Mouse (Mus musculus) forebrain, embryonic 10.5 days (tissue): ENCODE data around the gene Gabra6. TPM values are rescaled to one million over a fixed set of nuclear protein-coding genes. Genes with fewer than 3 reads are reported as not detected.

ENCODE experiments used
- DNase-seq: peaks from one replicate; pipeline ENCODE4 v3.0.0-alpha.2; 2017; ENCODE audit warnings: low spot score; ENCODE audit errors: extremely low spot score
- H3K27ac ChIP-seq: fragments of 300-500 bp; sonication (generic); 2 replicates; pipeline ENCODE4 v1.5.1; 2016; ENCODE audit warnings: mild to moderate bottlenecking
- H3K27me3 ChIP-seq: fragments of 300-500 bp; sonication (generic); 2 replicates; pipeline ENCODE4 v1.6.1; 2016; ENCODE audit warnings: mild to moderate bottlenecking; ENCODE audit not compliant: poor library complexity, severe bottlenecking
- H3K36me3 ChIP-seq: fragments of 300-500 bp; sonication (generic); replicated peaks from 2 replicates; pipeline ENCODE4 v1.6.1; 2016; ENCODE audit warnings: mild to moderate bottlenecking, moderate library complexity
- H3K4me1 ChIP-seq: fragments of 300-500 bp; sonication (generic); 2 replicates; pipeline ENCODE4 v1.6.1; 2016
- H3K4me3 ChIP-seq: fragments of 300-500 bp; sonication (generic); 2 replicates; pipeline ENCODE4 v1.5.1; 2016; ENCODE audit warnings: mild to moderate bottlenecking, moderate library complexity
- H3K9me3 ChIP-seq: fragments of 300-500 bp; sonication (generic); 2 replicates; pipeline ENCODE4 v1.6.1; 2016; ENCODE audit warnings: mild to moderate bottlenecking, moderate library complexity
- WGBS: fragments of 180-500 bp; shearing (Covaris S2); methylation state at CpG from one replicate; pipeline ENCODE4 v1.1.7; 2016; 5-methylcytosine and 5-hydroxymethylcytosine counted together
- polyA plus RNA-seq: library from polyadenylated mRNA; unstranded; fragments of >200 nt; fragmentation: Nextera tagmentation; extraction: Ambion mirVana; gene quantifications from 2 replicates; pipeline ENCODE4 v1.2.1, GENCODE M21; 2016

Gene Gabra6
- polyA plus RNA-seq = not detected in 2 replicates

DNA sequence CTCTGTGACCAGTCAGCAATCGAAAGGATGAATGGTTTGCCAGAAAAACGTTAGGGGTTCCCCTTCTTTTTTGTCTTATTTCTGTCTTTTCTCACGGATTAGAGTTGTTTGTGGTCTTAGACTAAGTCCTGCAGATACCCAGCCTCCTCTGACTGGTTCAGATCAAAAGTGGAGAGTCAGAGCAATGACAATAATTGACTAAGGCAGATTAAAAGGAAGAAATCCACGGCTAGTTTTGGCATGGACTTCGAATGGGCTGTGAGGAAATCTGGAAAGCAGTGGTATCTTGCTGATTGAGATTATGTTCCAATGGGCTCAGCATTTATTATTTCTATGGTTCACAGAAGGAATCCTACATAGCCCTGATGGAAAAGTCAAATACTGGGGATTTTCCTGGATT, at the start of gene Gabra6:
Gene Gabra6 (minus strand): TSS at position 191 of the 400 bp plus-strand sequence.
- Histone ChIP-seq H3K36me3 (no peaks in the 10 kb centered on the region), H3K9me3 (no peaks in the 10 kb centered on the region), H3K4me1 (no peaks in the 10 kb centered on the region), H3K4me3 (no peak within 1 kb of the TSS), H3K27ac (no peak within 1 kb of the TSS), H3K27me3 (no peaks in the 10 kb centered on the region)
- no peak for DNase-seq
- WGBS = 72% methylated on average over 5 of the region's 5 CpGs

DNA sequence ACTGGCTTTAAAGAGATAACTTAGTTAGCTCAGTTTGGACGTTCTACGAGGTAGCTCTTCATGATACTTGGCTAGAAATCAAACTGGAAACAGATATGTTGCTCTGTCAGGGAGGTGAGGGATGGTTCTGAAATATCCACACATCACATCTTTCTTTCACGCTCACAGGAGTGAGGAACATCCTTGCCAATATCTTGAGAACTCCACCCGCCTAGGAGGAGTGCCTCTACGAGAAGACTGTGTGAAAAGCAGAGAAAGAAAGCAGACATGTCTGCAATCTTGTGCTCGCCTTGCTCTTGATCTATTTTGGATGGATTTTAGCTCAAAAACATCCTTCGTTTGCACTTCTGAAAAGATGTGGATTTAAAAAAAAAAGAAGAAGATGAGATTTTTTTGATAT, 44.7 kb upstream of the Gabra6 start:
- 87% methylated on average over 7 of the region's 7 CpGs for whole genome bisulfite sequencing
- no peak for DNase-seq
- Histone ChIP-seq H3K27me3 (no peaks in the 10 kb centered on the region), H3K4me3 (no peak overlapping the region), H3K4me1 (no peaks in the 10 kb centered on the region), H3K27ac (no peak overlapping the region), H3K9me3 (no peaks in the 10 kb centered on the region), H3K36me3 (no peaks in the 10 kb centered on the region)

DNA sequence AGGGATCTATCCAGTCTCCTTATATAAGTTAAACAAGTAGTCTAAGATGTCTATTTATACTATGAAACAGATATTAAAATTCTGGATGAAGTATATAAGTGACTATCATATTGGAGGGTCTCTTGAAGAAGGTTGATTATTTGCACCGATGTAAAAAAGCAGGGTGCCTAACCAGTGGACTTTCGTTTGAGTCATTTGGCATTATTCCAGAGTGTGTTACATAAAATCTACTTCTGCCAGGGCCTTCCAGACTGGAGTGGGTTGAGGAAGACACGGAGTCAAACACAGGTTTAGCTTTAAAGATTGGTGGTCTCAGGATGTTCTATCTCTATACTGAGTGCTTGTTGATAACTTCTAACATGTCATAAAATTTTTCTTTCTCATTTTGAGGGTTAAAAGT, 11.2 kb upstream of the Gabra6 start:
- H3K9me3 ChIP-seq = no peaks in the 10 kb centered on the region
- H3K36me3 ChIP-seq = no peaks in the 10 kb centered on the region
- H3K27ac ChIP-seq = no peak overlapping the region
- no peak for DNase-seq
- H3K4me3 ChIP-seq = no peak overlapping the region
- WGBS = 90% methylated on average over 3 of the region's 3 CpGs
- no peaks in the 10 kb centered on the region for H3K27me3 ChIP-seq
- no peaks in the 10 kb centered on the region for H3K4me1 ChIP-seq

DNA sequence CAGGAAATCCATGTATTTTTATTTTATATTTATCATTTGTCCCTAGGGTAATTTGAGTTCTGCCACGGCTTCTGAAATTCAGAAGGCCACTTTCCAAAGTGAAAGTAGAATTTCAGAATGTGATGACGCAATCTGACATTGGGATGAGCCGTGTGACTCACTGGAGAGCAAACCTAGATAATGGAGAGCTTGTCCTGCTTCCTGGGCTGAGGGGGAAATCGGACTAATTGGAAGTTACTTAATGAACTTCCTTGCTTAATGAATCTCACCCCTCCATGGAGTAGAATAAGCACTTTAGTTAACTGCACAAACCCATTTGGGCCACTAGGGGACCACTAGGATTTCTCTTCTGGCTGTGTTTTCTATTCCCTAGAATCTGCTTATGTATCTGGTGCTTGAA, 5.4 kb upstream of the Gabra6 start:
- no peak overlapping the region for H3K4me3 ChIP-seq
- no peak overlapping the region for H3K27ac ChIP-seq
- H3K9me3 ChIP-seq = no peaks in the 10 kb centered on the region
- H3K27me3 ChIP-seq = no peaks in the 10 kb centered on the region
- H3K4me1 ChIP-seq = no peaks in the 10 kb centered on the region
- WGBS = 83% methylated on average over 4 of the region's 4 CpGs
- no peak for DNase-seq
- H3K36me3 ChIP-seq = no peaks in the 10 kb centered on the region

DNA sequence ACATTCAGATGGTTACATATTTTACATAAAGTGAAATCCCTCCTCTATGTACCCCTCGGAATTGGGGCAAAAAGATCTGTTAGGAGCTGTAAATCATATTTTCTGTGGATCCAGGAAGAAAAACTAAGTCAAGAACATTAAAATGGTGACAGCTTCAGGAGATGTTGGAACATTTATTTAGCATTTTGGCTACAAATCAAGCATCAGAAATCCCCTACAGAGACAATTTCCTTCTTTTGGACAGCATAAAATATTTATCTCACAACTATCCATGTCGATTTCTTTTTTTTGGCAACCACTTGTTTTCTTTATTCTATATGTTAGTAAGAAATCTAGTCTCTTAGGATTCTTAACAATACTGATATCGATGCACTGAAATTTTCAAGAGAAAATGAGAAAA, 688 bp upstream of the Gabra6 start:
- H3K27me3 ChIP-seq = no peaks in the 10 kb centered on the region
- no peaks in the 10 kb centered on the region for H3K9me3 ChIP-seq
- H3K27ac ChIP-seq = no peak overlapping the region
- H3K4me3 ChIP-seq = no peak overlapping the region
- DNase-seq = no peak
- H3K36me3 ChIP-seq = no peaks in the 10 kb centered on the region
- no peaks in the 10 kb centered on the region for H3K4me1 ChIP-seq
- WGBS = 90% methylated on average over 3 of the region's 3 CpGs

DNA sequence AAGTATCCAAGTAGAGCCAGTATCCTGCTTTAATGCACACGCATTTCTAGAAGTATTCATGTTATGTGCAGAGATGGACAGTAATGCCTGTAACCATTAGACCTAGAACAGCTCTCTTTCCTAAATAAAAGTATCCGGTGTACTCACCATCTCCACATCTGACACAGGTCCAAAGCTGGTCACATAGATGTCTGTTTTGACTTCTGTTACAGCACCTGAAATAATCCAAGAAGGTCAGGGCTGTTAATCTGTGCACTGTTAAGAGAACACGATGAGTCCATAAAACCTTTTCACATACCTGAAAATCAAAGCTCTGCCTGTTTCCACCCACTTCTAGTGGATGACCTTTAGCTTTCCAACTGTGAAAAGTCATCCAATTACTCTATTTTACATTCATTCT, 1.4 kb downstream of the Gabra6 start:
- Histone ChIP-seq H3K9me3 (no peaks in the 10 kb centered on the region), H3K4me1 (peaks cover 7% of the 10 kb centered on the region), H3K36me3 (no peaks in the 10 kb centered on the region), H3K27me3 (no peaks in the 10 kb centered on the region), H3K4me3 (no peak overlapping the region), H3K27ac (no peak overlapping the region)
- no peak for DNase-seq
- WGBS = 92% methylated on average over 3 of the region's 3 CpGs

DNA sequence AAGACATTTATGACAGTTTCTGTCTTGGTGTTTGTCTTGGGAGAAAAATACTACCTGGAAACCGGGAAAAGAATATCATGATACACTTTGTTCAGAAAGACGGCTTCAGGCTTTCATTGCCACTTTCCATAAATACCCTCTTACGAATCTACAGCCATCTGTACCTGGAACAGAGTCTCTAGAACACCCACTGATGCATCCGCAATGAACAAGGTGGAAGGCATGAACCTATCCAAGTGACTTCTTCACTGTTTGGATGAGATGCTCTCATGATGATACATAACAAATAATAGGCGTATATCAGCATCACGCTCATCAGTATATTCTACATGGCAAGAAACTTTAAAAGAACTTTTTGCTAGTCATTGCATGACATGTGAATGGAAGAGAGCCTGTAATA, 1.8 kb downstream of the Gabra6 start:
- peaks cover 10% of the 10 kb centered on the region for H3K4me1 ChIP-seq

DNA sequence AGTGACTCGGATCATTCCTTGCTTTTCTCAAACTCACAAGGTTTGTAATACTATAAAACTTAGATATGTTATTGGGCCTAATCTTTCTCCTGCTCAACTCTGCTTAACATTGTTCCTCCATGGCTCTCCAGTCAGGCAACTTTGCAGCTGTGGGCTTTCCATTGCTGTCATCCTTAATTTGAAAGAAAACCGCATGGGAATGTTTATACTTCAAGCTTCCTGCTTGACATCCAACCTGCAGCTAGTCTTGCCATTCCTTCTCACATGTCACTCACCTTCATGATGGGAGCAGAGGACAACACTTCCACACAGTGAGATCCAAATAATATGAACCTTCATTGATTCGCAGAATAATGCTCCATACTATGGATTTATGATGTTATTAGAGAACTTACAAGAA, 2.9 kb downstream of the Gabra6 start:
- H3K27me3 ChIP-seq = no peaks in the 10 kb centered on the region
- no peaks in the 10 kb centered on the region for H3K36me3 ChIP-seq
- peaks cover 10% of the 10 kb centered on the region for H3K4me1 ChIP-seq
- H3K4me3 ChIP-seq = no peak overlapping the region
- no peak for DNase-seq
- 94% methylated on average over 3 of the region's 3 CpGs for WGBS
- H3K9me3 ChIP-seq = no peaks in the 10 kb centered on the region
- no peak overlapping the region for H3K27ac ChIP-seq

More for the DNA sequence above, 1.8 kb downstream of the Gabra6 start:
- Histone ChIP-seq H3K27ac (no peak overlapping the region), H3K36me3 (no peaks in the 10 kb centered on the region), H3K4me3 (no peak overlapping the region), H3K27me3 (no peaks in the 10 kb centered on the region), H3K9me3 (no peaks in the 10 kb centered on the region)
- no peak for DNase-seq
- WGBS = 90% methylated on average over 6 of the region's 6 CpGs

DNA sequence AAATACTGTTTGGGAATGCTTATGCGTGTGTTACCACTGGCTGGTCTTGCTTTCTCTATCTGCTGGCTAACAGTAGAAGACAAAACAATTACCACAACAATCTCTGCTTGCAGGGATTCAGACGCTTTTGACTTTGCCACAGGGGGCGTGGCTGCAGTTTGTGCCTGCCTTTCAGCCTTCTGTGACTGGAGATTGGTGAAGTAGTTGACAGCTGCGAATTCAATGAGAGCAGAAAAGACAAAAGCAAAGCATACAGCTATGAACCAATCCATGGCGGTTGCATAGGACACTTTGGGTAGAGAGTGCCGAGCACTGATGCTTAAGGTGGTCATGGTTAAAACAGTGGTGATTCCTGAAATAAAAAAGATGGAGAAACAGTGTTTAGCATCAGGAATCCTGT, 6.0 kb downstream of the Gabra6 start:
- WGBS = 11% methylated on average over 6 of the region's 6 CpGs
- no peaks in the 10 kb centered on the region for H3K9me3 ChIP-seq
- H3K27ac ChIP-seq = no peak overlapping the region
- peaks cover 10% of the 10 kb centered on the region for H3K4me1 ChIP-seq
- H3K27me3 ChIP-seq = no peaks in the 10 kb centered on the region
- H3K36me3 ChIP-seq = no peaks in the 10 kb centered on the region
- no peak overlapping the region for H3K4me3 ChIP-seq
- peak; percentile 43 for DNase-seq

DNA sequence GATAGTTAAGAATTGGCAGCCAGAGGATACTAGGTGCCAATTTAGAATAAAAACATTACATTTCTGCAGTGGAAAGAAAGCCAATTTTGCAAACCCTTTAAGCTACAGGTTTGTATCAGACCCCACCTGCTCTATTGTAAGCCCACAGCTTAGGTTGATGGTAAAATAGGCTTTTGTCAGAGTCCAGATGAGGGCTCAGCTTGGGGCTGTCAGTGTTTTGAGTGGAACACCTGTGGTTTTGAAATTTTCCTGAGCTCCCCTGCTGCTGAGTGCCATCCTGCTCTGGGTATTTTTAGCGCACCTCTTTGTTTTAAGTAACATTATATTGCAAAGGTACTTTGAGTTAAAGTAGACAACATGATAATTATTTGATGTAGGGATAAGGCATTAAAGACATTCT, 10.0 kb downstream of the Gabra6 start:
- Histone ChIP-seq H3K9me3 (no peaks in the 10 kb centered on the region), H3K4me1 (peaks cover 10% of the 10 kb centered on the region), H3K27ac (no peak overlapping the region), H3K27me3 (no peaks in the 10 kb centered on the region), H3K4me3 (no peak overlapping the region), H3K36me3 (no peaks in the 10 kb centered on the region)
- WGBS = 62% methylated on average over 1 of the region's 1 CpGs
- DNase-seq = no peak

DNA sequence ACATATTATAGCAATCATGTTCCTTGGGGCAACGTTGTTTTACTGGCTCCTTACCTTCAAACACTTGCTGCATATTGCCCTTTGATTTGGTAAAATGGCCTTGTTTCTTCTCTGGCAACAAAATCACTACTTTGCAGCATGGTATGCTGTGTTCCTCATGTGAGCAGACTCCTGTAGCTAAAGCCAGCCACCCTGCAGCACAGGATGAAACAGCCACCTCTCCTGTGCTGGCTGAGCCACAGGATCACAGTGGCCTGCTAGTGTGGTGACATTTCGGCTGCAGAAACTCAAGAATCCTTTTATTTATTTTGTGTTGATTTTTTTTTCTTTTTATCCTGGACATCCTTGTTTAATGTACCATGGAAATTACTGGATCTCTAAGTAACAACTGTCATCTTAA, 11.8 kb downstream of the Gabra6 start:
- Histone ChIP-seq H3K4me3 (no peak overlapping the region), H3K27me3 (no peaks in the 10 kb centered on the region), H3K27ac (no peak overlapping the region), H3K36me3 (no peaks in the 10 kb centered on the region), H3K4me1 (no peaks in the 10 kb centered on the region), H3K9me3 (no peaks in the 10 kb centered on the region)
- DNase-seq = no peak
- WGBS = 81% methylated on average over 2 of the region's 2 CpGs

DNA sequence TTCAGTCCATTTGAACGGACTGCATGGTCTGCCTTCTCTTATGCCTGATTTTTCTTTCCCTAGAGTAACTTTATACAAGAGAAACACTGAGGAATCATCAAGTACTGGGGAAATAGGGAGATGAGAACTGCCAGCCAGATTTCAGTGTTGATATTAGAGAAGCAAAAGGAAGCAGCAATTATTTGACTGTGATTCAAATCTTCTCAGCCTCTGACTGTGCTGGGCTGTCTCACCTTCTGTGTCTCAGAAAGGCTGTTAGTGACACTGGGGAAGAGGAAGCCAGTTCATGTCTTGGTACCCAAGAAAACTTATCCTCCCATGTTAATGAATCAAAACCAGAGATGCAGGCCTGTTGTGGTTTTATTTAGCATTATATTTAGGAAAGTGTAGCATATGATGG, 14.8 kb downstream of the Gabra6 start:
- 93% methylated on average over 1 of the region's 1 CpGs for WGBS
- no peak overlapping the region for H3K27ac ChIP-seq
- H3K4me3 ChIP-seq = no peak overlapping the region
- H3K36me3 ChIP-seq = no peaks in the 10 kb centered on the region
- no peaks in the 10 kb centered on the region for H3K27me3 ChIP-seq
- DNase-seq = no peak
- H3K9me3 ChIP-seq = no peaks in the 10 kb centered on the region
- H3K4me1 ChIP-seq = no peaks in the 10 kb centered on the region

DNA sequence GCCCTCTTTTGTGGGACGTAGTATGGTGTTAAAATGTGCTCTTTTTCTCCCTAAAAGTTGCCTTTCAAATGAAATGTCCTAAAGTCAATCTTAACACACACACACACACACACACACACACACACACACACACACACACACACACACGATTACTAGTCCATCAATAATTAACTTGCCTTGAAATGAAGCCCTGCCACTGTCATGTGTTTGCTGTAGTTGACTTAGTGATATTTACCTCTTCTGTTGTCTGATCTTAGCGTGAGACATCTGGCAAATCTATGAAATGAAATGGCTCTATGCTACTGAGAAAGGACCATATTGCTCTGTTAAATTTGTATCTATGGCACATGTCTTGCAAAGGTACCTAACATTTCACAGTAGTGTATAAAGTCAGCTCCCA, 61.9 kb downstream of the Gabra6 start:
- Histone ChIP-seq H3K4me3 (no peak overlapping the region), H3K4me1 (no peaks in the 10 kb centered on the region), H3K27me3 (no peaks in the 10 kb centered on the region), H3K36me3 (no peaks in the 10 kb centered on the region), H3K9me3 (no peaks in the 10 kb centered on the region), H3K27ac (no peak overlapping the region)
- no peak for DNase-seq
- 89% methylated on average over 3 of the region's 3 CpGs for WGBS
